Mouse (Mus musculus) adrenal gland, postnatal 10 days (tissue): ENCODE data around the gene Mbl2. TPM values are rescaled to one million over a fixed set of nuclear protein-coding genes. Genes with fewer than 3 reads are reported as not detected.
"Not testable (repeated sequence)": the region's sequence is repeated elsewhere in the genome, so short reads cannot be mapped to it uniquely, and the experiment has no call there.

Experiments used
- DNase-seq: peaks from one replicate; pipeline ENCODE4 v3.0.0; 2021; ENCODE audit warnings: mixed read lengths
- long read RNA-seq, 2 experiments: library from polyadenylated mRNA; stranded (forward); transcript quantifications; one replicate each; pipeline ENCODE4 v2.0.0; 2021
- total RNA-seq, 2 experiments: library from RNA; stranded (reverse); gene quantifications; 2 replicates each; pipeline ENCODE4 v1.2.3; 2021

Mbl2 gene
- total RNA-seq, result 10 to 100 TPM; 23.7 to 42.2 TPM
- long read RNA-seq, experiment 1, transcript Mbl2-201 (6 exons, 1,089 nt), result major isoform, 71 of 92 reads
- long read RNA-seq, experiment 1, partial matches to known transcripts, result 11 of 92 reads
- long read RNA-seq, experiment 1, other reads (novel, unspliced or antisense), result 10 of 92 reads
- long read RNA-seq, experiment 2, partial matches to known transcripts, result 1 of 4 reads
- long read RNA-seq, experiment 2, other reads (novel, unspliced or antisense), result 0 of 4 reads

- no peak for DNase-seq
Measured at GRCm38 (mm10) chr19:30232691-30233090, at the start of gene Mbl2. Gene Mbl2 (plus strand): TSS chr19:30232942.

- DNase-seq, result no peak
Measured at GRCm38 (mm10) chr19:30185536-30185935, 47.2 kb upstream of the Mbl2 start.

GRCm38 (mm10) chr19:30187232-30187631, 45.5 kb upstream of the Mbl2 start:
- DNase-seq, result no peak

GRCm38 (mm10) chr19:30194999-30195398, 37.7 kb upstream of the Mbl2 start:
- no peak for DNase-seq

- DNase-seq, result no peak
Measured at GRCm38 (mm10) chr19:30202177-30202576, 30.6 kb upstream of the Mbl2 start.

- peak; percentile 44 for DNase-seq
Measured at GRCm38 (mm10) chr19:30205159-30205816, 27.5 kb upstream of the Mbl2 start.

GRCm38 (mm10) chr19:30205874-30206273, 26.9 kb upstream of the Mbl2 start:
- no peak for DNase-seq

GRCm38 (mm10) chr19:30206981-30207380, 25.8 kb upstream of the Mbl2 start:
- no peak for DNase-seq

GRCm38 (mm10) chr19:30209006-30209405, 23.7 kb upstream of the Mbl2 start:
- DNase-seq, result not testable (repeated sequence)

GRCm38 (mm10) chr19:30214026-30214425, 18.7 kb upstream of the Mbl2 start:
- DNase-seq, result no peak

GRCm38 (mm10) chr19:30215736-30216135, 17.0 kb upstream of the Mbl2 start:
- DNase-seq, result not testable (repeated sequence)

GRCm38 (mm10) chr19:30216186-30216585, 16.6 kb upstream of the Mbl2 start:
- no peak for DNase-seq

- DNase-seq, result peak; percentile 77
Measured at GRCm38 (mm10) chr19:30217335-30217734, 15.4 kb upstream of the Mbl2 start.

GRCm38 (mm10) chr19:30222593-30222992, 10.1 kb upstream of the Mbl2 start:
- DNase-seq, result not testable (repeated sequence)

- no peak for DNase-seq
Measured at GRCm38 (mm10) chr19:30229477-30229876, 3.3 kb upstream of the Mbl2 start.

- no peak for DNase-seq
Measured at GRCm38 (mm10) chr19:30234416-30234815, 1.7 kb downstream of the Mbl2 start.

- peak; percentile 31 for DNase-seq
Measured at GRCm38 (mm10) chr19:30247359-30247758, 14.6 kb downstream of the Mbl2 start.

- peak; percentile 72 for DNase-seq
Measured at GRCm38 (mm10) chr19:30248822-30249221, 16.1 kb downstream of the Mbl2 start.

- DNase-seq, result no peak
Measured at GRCm38 (mm10) chr19:30252253-30252652, 19.5 kb downstream of the Mbl2 start.

GRCm38 (mm10) chr19:30256339-30256738, 23.6 kb downstream of the Mbl2 start:
- DNase-seq, result no peak

- no peak for DNase-seq
Measured at GRCm38 (mm10) chr19:30281125-30281524, 48.4 kb downstream of the Mbl2 start.

- no peak for DNase-seq
Measured at GRCm38 (mm10) chr19:30287899-30288490, 55.3 kb downstream of the Mbl2 start.
